Mouse (Mus musculus) splenic B cell, adult 2 months (primary cell): ENCODE data around the gene Best1.

Experiments
- DNase-seq: peaks from one replicate; pipeline ENCODE4 v3.0.0-alpha.2; 2011; ENCODE audit warnings: low read depth, low spot score
- H3K27me3 ChIP-seq: 2 replicates; pipeline ENCODE4 v1.6.1; 2012; ENCODE audit warnings: mild to moderate bottlenecking, low read length, moderate library complexity, mixed read lengths; ENCODE audit not compliant: control insufficient read depth, poor library complexity, insufficient read depth, severe bottlenecking
- H3K36me3 ChIP-seq: 2 replicates; pipeline ENCODE4 v1.6.1; 2012; ENCODE audit warnings: mild to moderate bottlenecking, low read length, moderate library complexity, mixed read lengths; ENCODE audit not compliant: control insufficient read depth, poor library complexity, insufficient read depth, severe bottlenecking

Gene Best1

GRCm38 (mm10) chr19:9989171-9989883 is 12.1 kb downstream of the Best1 start:
- H3K36me3 ChIP-seq = peaks cover 6% of the 10 kb centered on the region; the same call in 1 of the 2 replicates
- DNase-seq = peak; percentile 68
- H3K27me3 ChIP-seq = no peaks in the 10 kb centered on the region

GRCm38 (mm10) chr19:9987593-9987992 is 13.8 kb downstream of the Best1 start:
- peak; percentile 16 for DNase-seq
- Histone ChIP-seq H3K36me3 (peaks cover 12% of the 10 kb centered on the region), H3K27me3 (no peaks in the 10 kb centered on the region)

GRCm38 (mm10) chr19:9987192-9987591 is 14.2 kb downstream of the Best1 start:
- Histone ChIP-seq H3K27me3 (no peaks in the 10 kb centered on the region), H3K36me3 (peaks cover 12% of the 10 kb centered on the region)
- peak; percentile 13 for DNase-seq

DNA sequence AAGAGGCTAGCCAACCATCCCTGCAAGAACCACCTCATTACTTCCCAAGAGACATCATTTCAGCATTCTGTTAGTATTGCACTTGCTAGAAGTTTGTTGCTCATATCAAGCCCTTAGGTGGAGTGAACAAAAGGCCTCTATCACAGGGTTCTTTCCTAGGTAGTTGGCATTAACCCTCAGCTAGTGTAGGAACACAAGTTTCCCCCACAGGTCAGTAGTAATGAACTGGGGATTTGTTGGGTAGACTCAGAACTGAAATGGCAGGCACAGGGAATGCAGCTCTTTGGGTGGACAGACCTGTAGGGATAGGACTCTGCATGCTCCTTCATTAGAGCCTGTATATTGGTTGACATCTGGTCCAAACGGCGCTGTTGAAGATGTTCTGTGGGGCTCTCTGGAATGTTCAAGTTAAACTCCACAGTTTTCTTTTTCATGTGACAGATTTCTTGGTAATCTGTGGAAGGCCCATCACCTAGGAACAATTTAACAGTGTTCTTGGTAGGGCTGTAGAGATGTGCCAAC is 15.5 kb downstream of the Best1 start:
- Histone ChIP-seq H3K27me3 (no peaks in the 10 kb centered on the region), H3K36me3 (peaks cover 12% of the 10 kb centered on the region)
- no peak for DNase-seq

DNA sequence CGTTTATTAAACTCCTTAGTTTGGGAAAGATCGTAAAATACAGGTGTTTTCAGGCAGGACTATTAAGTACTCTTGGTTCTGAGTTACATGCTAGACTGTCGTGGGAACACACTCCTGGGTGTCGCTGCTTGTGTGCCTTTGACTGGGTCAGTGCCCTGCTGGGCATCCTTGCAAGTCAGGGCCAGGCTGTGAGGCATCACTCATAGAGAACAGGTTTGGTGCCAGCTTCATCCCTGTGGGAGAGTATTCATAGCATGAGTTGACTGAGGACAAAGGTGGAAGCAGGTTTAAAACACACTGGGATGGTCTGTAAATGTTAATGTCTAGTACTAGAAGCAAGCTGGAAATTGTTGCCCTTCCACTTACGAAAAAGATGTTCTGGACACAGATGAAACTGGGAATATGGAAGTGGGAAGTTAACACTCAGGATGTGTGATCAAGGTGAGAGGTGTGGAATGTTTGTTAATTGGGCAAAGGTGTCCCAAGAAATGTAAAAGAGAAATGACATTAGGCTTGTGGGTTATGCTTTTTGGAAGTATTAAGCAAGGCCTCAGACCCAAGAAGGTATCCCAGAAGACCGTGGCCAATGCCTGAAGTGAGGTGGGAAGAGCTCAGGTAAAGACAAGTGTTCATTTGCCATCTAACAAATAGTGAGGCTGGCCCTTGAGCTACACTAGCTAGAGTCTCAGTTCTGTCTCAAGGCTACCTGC is 16.1 kb downstream of the Best1 start:
- H3K36me3 ChIP-seq = peaks cover 12% of the 10 kb centered on the region
- DNase-seq = peak; percentile 38
- H3K27me3 ChIP-seq = no peaks in the 10 kb centered on the region

DNA sequence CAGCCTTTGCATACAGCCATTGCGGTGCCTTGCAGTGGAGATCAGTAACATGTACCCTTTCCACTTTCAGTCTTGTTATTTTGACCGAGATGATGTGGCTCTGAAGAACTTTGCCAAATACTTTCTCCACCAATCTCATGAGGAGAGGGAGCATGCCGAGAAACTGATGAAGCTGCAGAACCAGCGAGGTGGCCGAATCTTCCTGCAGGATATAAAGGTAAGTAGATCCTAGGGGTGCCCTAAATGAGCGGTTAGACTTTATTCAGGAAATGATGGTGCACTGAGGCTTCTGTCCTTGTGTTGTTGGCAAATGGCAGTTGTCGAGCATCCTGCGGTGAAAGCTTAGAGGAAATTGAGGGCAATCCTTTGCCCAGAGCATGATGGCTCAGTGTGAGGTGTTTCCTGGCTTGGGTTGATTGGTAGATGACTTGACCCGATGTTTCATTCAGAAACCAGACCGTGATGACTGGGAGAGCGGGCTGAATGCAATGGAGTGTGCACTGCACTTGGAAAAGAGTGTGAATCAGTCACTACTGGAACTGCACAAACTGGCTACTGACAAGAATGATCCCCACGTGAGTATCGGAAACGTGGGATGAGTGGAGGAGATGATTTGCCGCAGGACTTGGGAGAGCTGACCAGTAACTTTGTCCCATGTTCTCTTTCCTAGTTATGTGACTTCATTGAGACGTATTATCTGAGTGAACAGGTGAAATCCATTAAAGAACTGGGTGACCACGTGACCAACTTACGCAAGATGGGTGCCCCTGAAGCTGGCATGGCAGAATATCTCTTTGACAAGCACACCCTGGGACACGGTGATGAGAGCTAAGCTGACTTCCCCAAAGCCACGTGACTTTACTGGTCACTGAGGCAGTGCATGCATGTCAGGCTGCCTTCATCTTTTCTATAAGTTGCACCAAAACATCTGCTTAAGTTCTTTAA is 17.1 kb downstream of the Best1 start:
- Histone ChIP-seq H3K36me3 (peaks cover 12% of the 10 kb centered on the region), H3K27me3 (no peaks in the 10 kb centered on the region)
- DNase-seq = peak; percentile 43

DNA sequence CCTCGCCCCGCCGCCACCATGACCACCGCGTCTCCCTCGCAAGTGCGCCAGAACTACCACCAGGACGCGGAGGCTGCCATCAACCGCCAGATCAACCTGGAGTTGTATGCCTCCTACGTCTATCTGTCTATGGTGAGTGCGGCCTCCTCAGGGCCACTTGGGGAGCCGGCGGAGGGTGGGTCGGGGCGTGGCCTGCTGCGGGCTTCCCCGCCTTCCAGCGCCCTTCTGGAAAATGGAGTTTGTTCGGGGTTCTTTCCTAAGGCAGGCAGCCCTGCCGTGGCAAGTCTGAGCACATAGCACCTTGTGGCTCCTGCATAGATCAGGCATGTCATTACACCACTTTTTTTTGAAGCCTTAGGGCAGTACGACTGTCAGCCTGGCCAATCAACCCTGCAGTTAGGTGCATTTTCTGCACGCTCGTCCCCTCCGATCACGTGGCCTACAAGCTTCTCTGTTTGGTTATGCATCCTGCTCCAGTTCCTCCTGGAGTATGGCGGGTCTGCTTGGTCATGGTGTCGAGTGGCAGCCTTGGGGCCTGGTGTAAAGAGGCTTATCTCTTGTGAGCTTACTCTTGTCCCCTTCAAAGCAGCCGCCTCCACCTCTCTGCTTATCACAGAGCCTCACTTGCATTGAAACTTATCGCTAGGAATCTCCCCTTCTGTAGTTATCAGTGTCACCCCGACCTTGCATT is 18.4 kb downstream of the Best1 start:
- peak; percentile 82 for DNase-seq
- Histone ChIP-seq H3K27me3 (no peaks in the 10 kb centered on the region), H3K36me3 (peaks cover 12% of the 10 kb centered on the region)

DNA sequence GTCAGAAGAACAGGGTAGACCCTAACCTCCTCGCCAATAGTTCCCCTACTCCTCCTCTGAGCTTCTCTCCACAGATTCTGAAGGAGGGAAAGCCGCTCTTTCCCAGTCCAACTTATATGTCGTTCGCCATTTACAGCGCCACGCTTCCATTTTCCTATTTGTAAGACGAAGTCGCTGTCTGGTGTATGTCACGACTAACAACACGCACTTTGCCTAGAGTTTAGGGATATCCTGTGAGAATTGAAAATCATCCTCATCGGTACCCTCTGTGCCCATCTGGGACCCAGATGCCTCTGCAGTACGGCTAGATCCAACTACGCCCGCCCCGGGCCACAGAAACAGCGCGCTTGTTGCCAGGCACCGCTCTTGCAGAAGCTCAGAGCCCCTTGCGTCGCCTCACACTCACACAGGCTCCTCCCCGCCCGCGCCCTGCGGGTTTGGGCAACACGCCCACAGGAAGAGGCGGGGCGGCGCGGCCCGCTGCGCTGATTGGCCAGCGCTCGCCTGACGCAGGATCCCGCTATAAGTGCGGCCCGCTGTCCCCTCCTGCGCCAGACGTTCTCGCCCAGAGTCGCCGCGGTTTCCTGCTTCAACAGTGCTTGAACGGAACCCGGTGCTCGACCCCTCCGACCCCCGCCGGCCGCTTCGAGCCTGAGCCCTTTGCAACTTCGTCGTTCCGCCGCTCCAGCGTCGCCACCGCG is 19.1 kb downstream of the Best1 start:
- DNase-seq = peak; percentile 99
- Histone ChIP-seq H3K27me3 (no peaks in the 10 kb centered on the region), H3K36me3 (peaks cover 12% of the 10 kb centered on the region)

DNA sequence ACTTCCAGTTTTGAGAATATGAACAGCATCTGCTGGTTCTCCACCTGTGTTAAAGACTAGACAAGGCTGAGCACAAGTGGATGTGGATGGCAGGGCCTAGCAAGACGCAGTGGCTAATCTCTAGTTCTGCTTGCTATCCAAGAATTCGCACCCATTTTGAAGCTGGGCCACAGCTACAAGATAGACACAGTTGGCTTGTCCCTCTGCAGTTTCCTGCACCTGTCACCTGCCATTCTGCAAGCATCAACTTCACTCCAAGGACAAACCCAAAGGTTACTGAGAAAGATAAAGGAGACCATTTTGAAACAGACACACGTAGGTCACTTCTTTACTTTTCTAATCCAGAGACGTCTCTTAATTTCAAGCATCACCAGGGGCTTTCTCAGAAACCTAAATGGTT is 19.8 kb downstream of the Best1 start:
- Histone ChIP-seq H3K36me3 (peaks cover 12% of the 10 kb centered on the region), H3K27me3 (no peaks in the 10 kb centered on the region)
- no peak for DNase-seq

DNA sequence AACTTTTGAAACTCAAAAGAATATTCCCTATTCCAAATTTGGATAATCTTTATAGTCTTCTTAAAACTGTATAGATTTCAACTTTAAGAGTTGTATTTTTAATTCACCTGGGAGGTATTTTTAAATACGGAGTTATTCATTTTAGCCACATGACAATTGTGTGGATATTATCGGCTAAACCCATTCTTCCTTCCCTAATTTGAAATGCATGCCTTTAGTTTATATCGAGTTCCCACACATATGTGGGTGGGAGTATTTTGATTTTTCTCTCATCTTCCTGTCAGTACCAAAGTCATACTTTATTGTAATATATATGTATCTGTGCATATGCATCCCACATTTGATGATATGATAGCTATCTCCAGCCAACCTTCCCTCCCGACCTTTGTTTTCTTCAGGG is 21.2 kb downstream of the Best1 start, which contains the start of gene Fth1:
Gene Fth1, plus strand, starts transcription at position 341 of the 400 bp plus-strand sequence.
- no peaks in the 10 kb centered on the region for H3K27me3 ChIP-seq
- H3K36me3 ChIP-seq = peaks cover 10% of the 10 kb centered on the region
- DNase-seq = no peak

GRCm38 (mm10) chr19:9979156-9979555 is 22.3 kb downstream of the Best1 start:
- H3K36me3 ChIP-seq = peaks cover 5% of the 10 kb centered on the region
- no peak for DNase-seq
- H3K27me3 ChIP-seq = no peaks in the 10 kb centered on the region

DNA sequence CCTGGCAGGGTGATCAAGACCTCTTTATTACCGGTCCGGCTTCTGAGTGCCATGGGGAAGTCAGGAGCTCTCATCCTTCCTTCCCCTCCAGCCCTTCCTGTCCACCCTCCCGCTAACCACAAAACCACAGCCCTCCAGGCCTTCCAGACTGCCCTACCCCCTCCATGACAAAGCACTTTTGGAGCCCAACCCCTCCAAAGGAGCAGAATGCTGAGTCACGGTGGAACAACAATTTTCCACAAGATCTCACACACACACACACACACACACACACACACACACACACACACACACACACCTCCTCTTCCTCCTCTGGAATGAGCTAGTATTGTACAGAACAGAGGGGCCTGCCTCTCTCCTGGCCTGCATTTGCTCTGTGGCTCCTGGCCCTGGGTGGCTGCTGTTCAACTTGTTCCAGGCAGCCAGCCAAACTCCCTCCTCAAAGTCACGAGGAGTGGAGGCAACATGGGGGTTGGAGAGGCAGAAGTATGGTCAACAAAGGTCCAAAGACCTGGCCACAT is 22.9 kb downstream of the Best1 start:
- Histone ChIP-seq H3K36me3 (no peaks in the 10 kb centered on the region; the same call in 1 of the 2 replicates), H3K27me3 (no peaks in the 10 kb centered on the region)
- peak; percentile 13 for DNase-seq

- DNase-seq = no peak
- no peaks in the 10 kb centered on the region for H3K27me3 ChIP-seq
- H3K36me3 ChIP-seq = no peaks in the 10 kb centered on the region
Observed at GRCm38 (mm10) chr19:9977085-9977484, 24.3 kb downstream of the Best1 start.
